Mouse (Mus musculus): ENCODE measurements around the gene St13.

St13 gene

DNA sequence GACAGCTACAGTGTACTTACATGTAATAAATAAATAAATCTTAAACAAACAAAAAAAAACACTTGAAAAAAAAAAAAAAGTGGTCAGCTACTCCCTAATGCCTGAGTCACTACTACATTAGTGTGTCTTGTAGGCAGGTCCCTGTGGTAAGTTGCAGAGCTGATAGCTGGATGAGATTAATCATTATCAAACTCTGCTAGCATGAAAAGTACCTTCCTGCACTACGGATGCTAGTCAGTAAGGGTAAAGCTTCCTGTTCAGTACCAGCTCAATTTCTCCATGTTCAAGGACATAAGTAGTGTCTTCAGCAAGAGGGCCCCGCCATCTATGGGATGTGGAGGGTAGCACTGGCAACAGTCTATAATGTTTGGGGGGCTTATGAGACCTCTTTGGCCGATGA, 85.9 kb downstream of the St13 start:
- DNase-seq = no peak

Data from kidney, postnatal 36 days (tissue).